Mouse (Mus musculus) embryo, embryonic 10 days (tissue): ENCODE data around the gene Vps13a.

ENCODE experiments used
- DNase-seq: peaks from one replicate; pipeline ENCODE4 v3.0.0-alpha.2; 2015; ENCODE audit warnings: low spot score

Gene Vps13a

DNA sequence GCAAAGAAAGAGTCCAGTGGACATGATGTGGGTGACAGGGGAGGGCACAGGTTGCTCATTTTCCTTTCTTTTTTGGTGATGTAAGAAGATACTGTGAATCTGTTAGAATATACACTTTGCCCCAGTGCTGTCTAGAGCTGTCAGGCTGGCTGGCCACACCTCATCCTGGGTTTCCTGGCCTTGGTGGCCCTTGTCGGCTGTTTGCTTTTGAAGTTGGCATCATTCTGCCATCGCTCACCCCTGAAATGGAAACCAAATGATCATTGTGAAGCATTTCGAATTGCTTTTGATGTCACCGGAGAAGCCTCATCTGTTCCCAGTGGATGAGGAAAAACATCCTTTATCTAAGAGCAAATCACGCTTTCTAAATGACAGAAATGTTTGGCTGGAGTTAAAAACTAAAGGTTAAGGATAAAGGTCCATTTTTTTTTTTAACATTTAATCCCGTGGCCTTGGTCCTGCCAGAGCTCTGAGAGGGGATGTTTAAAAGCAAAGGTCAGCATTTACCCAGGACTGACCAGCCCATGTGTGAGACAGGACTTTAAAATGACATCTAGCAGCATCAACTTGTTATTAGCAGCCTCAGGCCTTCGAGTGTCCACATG is 201.0 kb downstream of the Vps13a start:
- no peak for DNase-seq

DNA sequence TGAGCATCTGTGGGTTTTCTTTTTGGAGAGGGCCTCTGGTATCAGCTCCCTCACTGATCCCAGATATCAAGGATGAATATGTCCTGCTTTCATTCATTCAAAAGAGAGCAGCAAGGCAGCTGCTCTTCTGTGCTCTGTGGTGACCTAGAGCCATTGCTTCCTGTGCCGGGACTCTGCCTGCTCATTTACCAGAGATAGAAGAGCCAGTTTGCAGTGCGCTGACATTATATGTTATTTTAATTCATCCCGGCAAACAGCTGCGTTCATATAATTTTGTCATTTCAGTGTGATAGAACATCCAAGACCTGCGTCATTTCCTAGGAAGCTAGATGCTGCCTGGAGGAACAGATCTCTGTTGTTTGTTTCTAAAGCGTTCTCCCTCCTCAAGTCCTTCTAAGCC is 203.9 kb downstream of the Vps13a start:
- no peak for DNase-seq
